Mouse (Mus musculus) cortical plate, adult 2 months (tissue): ENCODE measurements at regions not wholly inside any gene's neighbourhood (a gene's known extent, or its start where the extent isn't known, plus 50 kb on each side); places are given as distances from the start of the nearest gene placed in this dataset.
"Not testable (repeated sequence)": the region's sequence is repeated elsewhere in the genome, so short reads cannot be mapped to it uniquely, and the experiment has no call there.

Experiments used
- H3K27ac ChIP-seq: fragments of 200-500 bp; 2 replicates; pipeline ENCODE4 v1.5.1; 2012; ENCODE audit warnings: low read length, control low read depth, inconsistent platforms; ENCODE audit not compliant: insufficient read depth
- H3K4me1 ChIP-seq: fragments of 200-500 bp; 2 replicates; pipeline ENCODE4 v1.6.1; 2011; ENCODE audit warnings: low read length; ENCODE audit not compliant: control insufficient read depth, insufficient read depth
- H3K4me3 ChIP-seq: fragments of 200-500 bp; 2 replicates; pipeline ENCODE4 v1.5.1; 2011; ENCODE audit warnings: mild to moderate bottlenecking, low read length, control low read depth; ENCODE audit not compliant: insufficient read depth
- CTCF ChIP-seq: fragments of 200-500 bp; IDR thresholded peaks from 2 replicates; pipeline ENCODE4 v1.5.1; 2011; ENCODE audit warnings: mild to moderate bottlenecking, control low read depth, low read length; ENCODE audit not compliant: insufficient read depth; ENCODE audit errors: extremely low read depth
- POLR2A ChIP-seq: fragments of 200-500 bp; IDR thresholded peaks from 2 replicates; pipeline ENCODE4 v1.6.1; 2011; ENCODE audit warnings: mild to moderate bottlenecking, low read length, control low read depth; ENCODE audit not compliant: insufficient read depth; ENCODE audit errors: extremely low read depth

DNA sequence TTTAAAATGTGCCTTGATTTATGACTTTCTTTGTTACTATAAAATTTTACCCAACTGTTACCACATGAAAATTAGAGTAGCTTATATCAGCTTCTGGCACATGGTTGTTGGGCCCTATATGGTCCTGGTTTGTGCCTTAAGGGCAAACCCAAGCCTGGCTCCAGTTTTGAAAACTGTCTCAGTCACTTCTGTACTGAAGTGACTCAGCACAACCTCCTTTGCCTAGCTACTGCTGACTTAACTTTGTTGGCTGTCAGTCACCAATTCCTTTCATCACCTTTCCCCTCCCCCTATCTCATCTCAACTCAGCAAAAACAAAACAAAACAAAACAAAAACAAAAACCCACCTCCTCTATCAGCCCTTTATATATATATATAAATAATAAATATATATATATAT lies 251.0 kb upstream of the Myo3a start:
- no peak overlapping the region for H3K4me3 ChIP-seq
- no peaks in the 10 kb centered on the region for H3K4me1 ChIP-seq
- TF ChIP-seq POLR2A, result no peak
- TF ChIP-seq CTCF, result no peak
- no peak overlapping the region for H3K27ac ChIP-seq

DNA sequence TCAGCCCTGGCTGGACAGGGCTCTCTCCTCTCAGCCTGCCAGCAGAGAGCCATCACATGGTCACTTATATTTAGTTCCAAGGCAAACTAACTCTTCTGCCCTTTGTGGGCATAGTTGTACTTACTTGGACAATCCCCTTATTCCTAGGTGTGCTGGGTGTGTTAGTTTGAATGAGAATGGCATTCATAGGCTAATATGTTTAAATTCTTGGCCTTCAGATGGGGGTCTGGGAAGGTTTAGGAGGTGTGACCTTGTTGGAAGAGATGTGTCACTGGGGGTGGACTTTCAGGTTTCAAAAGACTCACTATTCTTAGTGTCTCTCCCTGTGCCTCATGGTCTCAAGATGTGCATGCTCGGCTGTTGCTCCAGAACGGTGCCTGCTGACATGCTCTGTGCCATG lies 250.5 kb upstream of the Myo3a start:
- no peaks in the 10 kb centered on the region for H3K4me1 ChIP-seq
- TF ChIP-seq POLR2A (no peak), CTCF (no peak)
- H3K4me3 ChIP-seq, result no peak overlapping the region
- H3K27ac ChIP-seq, result no peak overlapping the region

DNA sequence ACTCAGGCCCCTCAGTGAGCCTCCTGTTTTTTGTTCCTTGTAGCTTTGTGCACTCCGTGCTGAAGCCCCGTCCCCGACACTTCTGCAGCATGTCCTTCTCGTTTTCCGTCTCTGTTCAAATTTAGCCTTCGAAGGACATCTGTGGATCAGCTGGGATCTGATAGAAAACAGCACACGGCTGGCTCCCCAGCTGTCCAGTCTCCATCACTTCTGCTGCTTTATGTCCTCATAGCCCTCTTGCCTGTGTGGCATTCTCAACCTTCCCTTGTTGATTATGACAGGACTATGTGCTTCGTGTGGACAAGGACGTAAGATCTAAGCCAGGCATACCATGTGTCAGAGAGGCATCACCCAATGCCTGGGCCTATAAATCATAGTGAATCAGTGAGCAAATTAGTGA lies 247.1 kb upstream of the Myo3a start:
- TF ChIP-seq POLR2A (no peak), CTCF (no peak)
- Histone ChIP-seq H3K4me1 (no peaks in the 10 kb centered on the region), H3K4me3 (no peak overlapping the region), H3K27ac (no peak overlapping the region)

DNA sequence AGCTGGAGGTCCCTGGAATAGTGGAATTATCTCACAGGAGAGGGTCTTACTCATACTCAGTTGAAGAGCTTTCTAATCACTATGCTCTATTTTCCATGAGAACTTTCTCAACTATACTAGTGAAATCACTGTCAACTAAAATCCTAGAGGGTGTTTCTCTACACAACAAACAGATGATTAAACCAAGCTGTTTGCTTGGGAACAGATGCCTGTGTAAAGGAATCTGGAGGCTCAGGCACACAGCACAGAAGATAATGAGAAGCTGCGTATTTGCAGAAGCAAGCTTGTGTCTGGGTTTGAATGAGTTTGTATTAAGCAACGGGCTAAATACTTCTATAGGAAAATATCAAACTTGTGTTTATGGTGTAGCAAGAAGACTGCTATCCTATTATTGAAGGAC lies 202.9 kb upstream of the Myo3a start:
- Histone ChIP-seq H3K27ac (no peak overlapping the region), H3K4me3 (no peak overlapping the region), H3K4me1 (no peaks in the 10 kb centered on the region; the same call in 1 of the 2 replicates)
- TF ChIP-seq CTCF (no peak), POLR2A (no peak)

DNA sequence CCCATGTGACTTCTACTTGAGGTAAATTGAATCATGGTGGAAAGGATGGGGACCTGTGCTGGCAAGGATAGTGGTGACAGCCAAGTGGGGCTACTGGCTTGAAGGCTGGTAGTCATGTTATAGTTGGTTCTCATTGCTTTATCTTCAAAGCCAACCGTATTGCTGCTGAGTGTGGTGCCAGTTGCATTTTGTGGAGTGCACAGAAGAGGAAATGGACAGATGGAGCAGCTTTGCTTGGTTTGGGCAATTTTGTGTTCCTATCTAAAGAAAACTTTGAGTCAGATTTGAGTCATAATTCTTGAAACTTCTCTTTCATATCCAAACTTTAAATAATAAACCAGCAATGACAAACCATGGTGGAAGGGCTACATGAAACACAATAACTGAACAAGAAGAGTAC lies 200.5 kb upstream of the Myo3a start:
- TF ChIP-seq CTCF (no peak), POLR2A (no peak)
- H3K4me3 ChIP-seq, result no peak overlapping the region
- no peak overlapping the region for H3K27ac ChIP-seq
- no peaks in the 10 kb centered on the region; the same call in 1 of the 2 replicates for H3K4me1 ChIP-seq

DNA sequence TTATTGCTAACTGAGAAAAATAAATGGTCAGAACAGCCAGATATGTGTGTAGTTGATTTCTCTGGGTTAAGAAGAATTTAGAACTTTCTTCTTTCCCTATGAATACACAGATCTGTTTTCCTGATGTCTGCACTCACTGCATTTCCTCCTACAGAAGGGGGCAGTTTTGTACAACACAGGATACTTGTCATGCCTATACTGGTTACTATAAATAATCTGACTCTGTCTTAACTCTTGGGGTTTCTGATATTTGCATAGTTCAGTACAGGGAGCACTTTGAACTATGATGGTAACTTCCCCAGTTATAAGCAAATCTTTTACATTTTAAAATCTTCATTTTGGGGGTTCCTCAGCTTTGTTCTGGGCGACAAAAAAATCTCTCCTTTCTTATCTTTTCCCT lies 198.7 kb upstream of the Myo3a start:
- Histone ChIP-seq H3K27ac (no peak overlapping the region), H3K4me3 (no peak overlapping the region), H3K4me1 (no peaks in the 10 kb centered on the region; the same call in 1 of the 2 replicates)
- TF ChIP-seq CTCF (no peak), POLR2A (no peak)

DNA sequence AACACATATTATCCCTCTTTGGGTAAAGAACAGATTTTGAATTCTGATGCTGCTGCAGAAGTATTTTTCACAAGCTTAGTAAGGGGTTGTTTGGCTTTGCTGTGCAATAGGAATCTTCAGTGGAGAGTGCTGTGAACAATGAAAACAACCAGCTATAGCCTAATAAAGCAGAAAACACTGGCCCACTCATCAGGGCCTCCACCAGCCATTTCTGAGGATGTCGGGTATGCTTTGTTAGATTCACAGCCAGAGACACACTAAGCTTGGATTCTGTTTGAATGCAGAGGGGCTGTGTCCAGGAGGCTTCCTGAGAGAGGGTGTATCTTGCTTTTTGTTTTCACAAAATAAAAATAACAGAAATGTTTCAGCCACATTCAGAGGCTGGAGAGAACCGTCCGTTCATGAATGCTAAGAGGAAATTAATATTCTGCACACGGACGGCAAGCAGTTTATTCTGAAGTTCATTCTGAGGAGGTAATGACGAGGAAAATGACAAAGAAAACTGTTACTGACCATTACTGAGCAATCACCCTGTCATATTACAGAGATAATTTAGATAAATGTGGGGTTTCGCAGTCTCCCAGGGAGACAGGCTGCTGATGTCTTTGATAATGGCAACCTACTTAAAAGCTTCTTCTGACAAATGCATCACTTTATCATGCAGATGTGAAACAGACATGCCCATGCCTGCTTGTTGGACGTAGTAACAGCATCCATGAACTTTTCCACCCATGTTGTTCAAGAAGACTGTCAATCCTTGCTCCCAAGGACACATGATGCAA lies 198.1 kb upstream of the Myo3a start:
- H3K4me3 ChIP-seq, result no peak overlapping the region
- no peak for TF ChIP-seq CTCF
- H3K27ac ChIP-seq, result no peak overlapping the region
- H3K4me1 ChIP-seq, result no peaks in the 10 kb centered on the region; the same call in 1 of the 2 replicates

DNA sequence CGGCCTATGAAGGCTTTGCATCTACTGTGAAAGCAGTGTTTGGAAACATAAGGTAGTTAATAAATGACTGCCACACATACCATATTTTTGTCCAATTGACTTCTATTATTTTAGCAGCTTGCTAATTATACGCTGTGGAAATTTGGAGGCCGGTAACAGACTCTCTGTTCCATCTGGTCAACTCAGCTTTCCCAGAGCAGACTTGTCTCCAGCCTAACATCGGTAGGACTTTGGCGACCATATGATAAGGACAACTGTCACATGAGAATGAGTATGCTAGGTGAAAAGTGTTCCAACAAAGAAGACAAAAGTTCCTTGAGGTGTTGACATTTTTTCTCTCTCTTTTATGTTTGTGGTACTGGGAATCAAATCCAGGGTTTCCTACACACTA lies 197.5 kb upstream of the Myo3a start:
- TF ChIP-seq POLR2A, result no peak
- no peak for TF ChIP-seq CTCF
- Histone ChIP-seq H3K27ac (no peak overlapping the region), H3K4me3 (no peak overlapping the region), H3K4me1 (no peaks in the 10 kb centered on the region; the same call in 1 of the 2 replicates)

DNA sequence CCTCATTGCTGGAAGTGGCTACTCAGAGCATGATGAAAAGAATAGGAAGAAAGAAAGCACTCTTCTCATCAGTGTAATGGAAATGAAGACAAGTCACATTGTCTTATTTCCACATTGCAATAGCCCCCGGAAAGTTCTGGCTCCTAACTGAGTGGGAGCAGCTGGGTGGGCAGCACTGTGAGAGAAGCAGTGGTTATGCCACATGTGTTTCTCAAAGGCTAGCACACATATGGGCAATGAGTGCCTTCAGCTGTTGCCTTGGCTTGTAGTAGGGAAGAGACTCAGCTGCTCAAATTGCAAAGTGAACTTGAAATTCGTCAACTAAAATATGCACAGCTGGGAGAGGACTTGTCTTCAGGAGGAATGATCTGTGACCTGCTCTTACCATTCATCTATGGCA lies 190.5 kb upstream of the Myo3a start:
- Histone ChIP-seq H3K4me1 (no peaks in the 10 kb centered on the region), H3K27ac (no peak overlapping the region), H3K4me3 (no peak overlapping the region)
- TF ChIP-seq CTCF, result no peak
- TF ChIP-seq POLR2A, result no peak

DNA sequence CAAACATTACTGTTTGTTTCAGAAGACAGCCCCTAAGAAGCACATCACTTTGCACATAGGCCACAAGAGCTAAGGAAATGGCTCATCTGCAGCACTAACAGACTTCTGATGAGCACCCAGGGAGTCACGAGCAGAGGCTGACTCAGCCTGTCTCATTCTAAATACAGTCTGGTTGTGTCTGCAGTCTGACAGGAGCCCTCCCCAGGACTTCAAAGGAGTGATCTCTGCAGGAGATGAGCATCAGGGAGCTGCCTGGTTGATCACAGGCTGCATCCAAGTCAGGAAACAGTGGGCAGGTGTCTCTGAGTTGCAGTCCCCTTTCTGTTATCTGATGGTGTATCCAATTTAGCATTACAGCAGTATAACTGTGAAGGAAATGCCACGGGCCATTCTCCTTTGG lies 188.5 kb upstream of the Myo3a start:
- TF ChIP-seq POLR2A (no peak), CTCF (no peak)
- Histone ChIP-seq H3K4me1 (no peaks in the 10 kb centered on the region), H3K4me3 (no peak overlapping the region), H3K27ac (no peak overlapping the region)

DNA sequence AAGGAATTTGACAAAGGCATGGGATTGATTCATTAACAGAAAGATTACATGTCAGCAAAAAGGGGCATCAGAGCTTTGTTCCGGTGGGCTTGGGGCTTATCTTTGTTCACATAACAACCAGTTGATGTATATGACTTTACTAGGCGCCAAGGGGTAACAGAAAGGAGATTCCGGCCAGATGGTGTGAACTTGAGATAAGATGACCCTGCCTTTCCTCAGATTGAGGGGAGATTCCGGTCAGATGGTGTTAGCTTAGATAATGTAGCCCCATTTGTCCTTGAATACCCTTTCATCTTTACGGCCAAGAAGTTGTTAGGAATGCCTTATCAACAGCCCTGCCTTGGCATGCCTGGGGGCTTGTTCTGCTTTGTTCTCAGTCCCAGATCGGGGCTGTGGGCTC lies 183.4 kb upstream of the Myo3a start:
- not testable (repeated sequence) for H3K4me3 ChIP-seq, H3K27ac ChIP-seq, H3K4me1 ChIP-seq
